Mouse (Mus musculus): ENCODE results near the gene Ctdspl.

DNA sequence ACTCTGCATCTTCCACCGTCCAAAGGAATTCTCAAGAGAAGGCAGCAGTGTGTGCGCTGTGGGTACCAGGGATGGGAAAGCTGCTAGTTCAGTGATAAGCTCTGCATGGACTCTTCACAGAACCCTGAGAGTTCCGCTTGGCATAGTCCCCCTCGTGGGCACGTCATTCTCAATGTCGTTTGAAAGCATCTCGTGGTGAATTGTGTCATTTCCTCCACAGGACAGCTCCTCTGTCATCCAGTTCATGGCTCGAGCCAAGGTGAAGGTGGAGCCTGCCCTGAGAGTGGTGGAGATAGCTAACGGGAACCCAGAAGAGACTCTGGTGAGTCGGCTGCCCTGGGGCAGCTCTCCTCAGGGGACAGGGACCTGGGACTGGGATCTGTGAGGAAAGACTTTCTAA lies 49.4 kb upstream of the Ctdspl start:
- TF ChIP-seq CTCF (IDR thresholded peaks at IDR 0.05; ENCODE audit: insufficient read depth, low read length) (no peak), POLR2A (IDR thresholded peaks at IDR 0.05; ENCODE audit: borderline replicate concordance, extremely low read depth, low read depth, low read length) (no peak)

All from lung, adult 2 months (tissue).